Mouse (Mus musculus) thymus, adult 2 months (tissue): ENCODE measurements around the gene Amh. TPM values are rescaled to one million over a fixed set of nuclear protein-coding genes. Genes with fewer than 3 reads are reported as not detected.

Source experiments
- DNase-seq: peaks from one replicate; pipeline ENCODE4 v3.0.0; 2021
- H3K27ac ChIP-seq: fragments of 200-500 bp; 2 replicates; pipeline ENCODE4 v1.5.1; 2012; ENCODE audit warnings: low read length, control low read depth; ENCODE audit not compliant: control insufficient read depth, insufficient read depth
- H3K27me3 ChIP-seq: fragments of 200-500 bp; 2 replicates; pipeline ENCODE4 v1.6.1; 2012; ENCODE audit warnings: mild to moderate bottlenecking, low read length, moderate library complexity, mixed read lengths; ENCODE audit not compliant: control insufficient read depth, insufficient read depth
- H3K36me3 ChIP-seq: fragments of 200-500 bp; 2 replicates; pipeline ENCODE4 v1.6.1; 2012; ENCODE audit warnings: mild to moderate bottlenecking, low read length, moderate library complexity; ENCODE audit not compliant: control insufficient read depth, insufficient read depth
- H3K4me1 ChIP-seq: fragments of 200-500 bp; replicated peaks from 2 replicates; pipeline ENCODE4 v1.6.1; 2012; ENCODE audit warnings: low read length; ENCODE audit not compliant: control insufficient read depth, insufficient read depth
- H3K4me3 ChIP-seq: fragments of 200-500 bp; 2 replicates; pipeline ENCODE4 v1.5.1; 2012; ENCODE audit warnings: mild to moderate bottlenecking, low read length, control low read depth, moderate library complexity; ENCODE audit not compliant: control insufficient read depth, insufficient read depth
- CTCF ChIP-seq: fragments of 200-500 bp; IDR thresholded peaks from 2 replicates; pipeline ENCODE4 v1.5.1; 2012; ENCODE audit warnings: mild to moderate bottlenecking, control low read depth, low read length, moderate library complexity, borderline replicate concordance; ENCODE audit not compliant: control insufficient read depth, poor library complexity, insufficient read depth; ENCODE audit errors: extremely low read depth
- POLR2A ChIP-seq: fragments of 200-500 bp; IDR thresholded peaks from 2 replicates; pipeline ENCODE4 v1.6.1; 2012; ENCODE audit warnings: mild to moderate bottlenecking, low read length, control low read depth, moderate library complexity; ENCODE audit not compliant: control insufficient read depth, poor library complexity, insufficient read depth; ENCODE audit errors: extremely low read depth
- WGBS: fragments of 180-500 bp; shearing (Covaris S2); methylation state at CpG from one replicate; pipeline ENCODE4 v1.1.7; 2018; 5-methylcytosine and 5-hydroxymethylcytosine counted together
- polyA plus RNA-seq: library from polyadenylated mRNA; depleted of rRNA; stranded (reverse); fragments of >200 nt; gene quantifications from 2 replicates; pipeline ENCODE4 v1.2.3, GENCODE M21; 2012

The Amh gene
- polyA plus RNA-seq, 1 experiment, result 8.8 TPM

DNA sequence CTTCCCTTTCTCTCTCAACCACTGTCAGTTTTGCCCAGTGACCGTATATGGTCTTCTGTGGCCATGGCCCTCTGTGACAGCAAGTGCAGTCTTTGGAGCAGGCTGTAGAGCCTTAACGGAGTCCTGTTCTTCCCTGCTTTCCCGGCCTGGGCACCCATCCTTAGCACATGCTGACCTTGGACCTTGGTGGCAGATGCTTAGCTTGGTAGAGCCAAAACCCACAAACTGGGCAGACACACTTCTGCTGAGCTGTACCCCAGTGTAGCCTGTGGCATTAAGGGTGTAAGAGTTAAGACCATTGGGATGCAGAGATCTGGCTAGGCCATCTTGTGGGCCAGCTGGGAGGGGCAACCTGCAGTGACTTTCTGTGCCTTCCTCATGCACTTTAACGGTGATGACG lies 31.2 kb upstream of the Amh start:
- TF ChIP-seq POLR2A (no peak), CTCF (no peak)
- no peaks in the 10 kb centered on the region for H3K4me1 ChIP-seq
- peaks cover 65% of the 10 kb centered on the region for H3K36me3 ChIP-seq
- WGBS, result 94% methylated on average over 5 of the region's 5 CpGs
- H3K27ac ChIP-seq, result no peak overlapping the region
- no peaks in the 10 kb centered on the region for H3K27me3 ChIP-seq
- DNase-seq, result no peak
- no peak overlapping the region for H3K4me3 ChIP-seq

- H3K27ac ChIP-seq, result no peak overlapping the region
- H3K27me3 ChIP-seq, result no peaks in the 10 kb centered on the region
- TF ChIP-seq CTCF (peak; percentile 84; the same call in 1 of the 2 replicates), POLR2A (no peak)
- H3K4me3 ChIP-seq, result no peak overlapping the region
- H3K36me3 ChIP-seq, result peaks cover 67% of the 10 kb centered on the region
- no peaks in the 10 kb centered on the region for H3K4me1 ChIP-seq
- WGBS, result 58% methylated on average over 2 of the region's 2 CpGs
- DNase-seq, result peak; percentile 65
Observed at GRCm38 (mm10) chr10:80774549-80774948, 30.5 kb upstream of the Amh start.

DNA sequence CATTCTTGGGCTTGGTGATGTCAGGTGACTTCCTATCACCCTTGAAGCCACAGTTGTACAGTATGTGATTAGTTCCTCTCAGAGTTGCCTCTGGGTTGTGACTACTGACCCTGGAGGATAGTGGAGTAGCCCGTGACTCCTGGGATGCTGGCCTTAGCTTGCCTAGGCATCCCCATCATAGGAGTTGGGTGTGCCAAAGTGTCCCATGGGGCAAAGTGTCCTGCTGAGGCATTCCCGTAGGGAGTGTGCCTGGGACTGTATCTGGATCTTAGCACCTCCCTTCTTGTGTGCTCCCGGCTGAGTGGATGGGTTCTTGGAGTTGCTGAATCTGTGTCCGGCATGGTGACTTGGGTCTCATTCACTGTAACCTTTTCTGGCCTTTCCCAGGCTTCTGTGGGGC lies 30.1 kb upstream of the Amh start:
- Histone ChIP-seq H3K27me3 (no peaks in the 10 kb centered on the region), H3K4me3 (no peak overlapping the region), H3K36me3 (peaks cover 62% of the 10 kb centered on the region), H3K27ac (no peak overlapping the region), H3K4me1 (no peaks in the 10 kb centered on the region)
- WGBS, result 91% methylated on average over 4 of the region's 4 CpGs
- no peak for DNase-seq
- no peak for TF ChIP-seq CTCF
- TF ChIP-seq POLR2A, result no peak

- Histone ChIP-seq H3K27me3 (no peaks in the 10 kb centered on the region), H3K36me3 (peaks cover 62% of the 10 kb centered on the region), H3K4me3 (no peak overlapping the region), H3K4me1 (no peaks in the 10 kb centered on the region), H3K27ac (no peak overlapping the region)
- DNase-seq, result no peak
- 96% methylated on average over 4 of the region's 4 CpGs for WGBS
- no peak for TF ChIP-seq POLR2A
- TF ChIP-seq CTCF, result no peak
Observed at GRCm38 (mm10) chr10:80775731-80776130, 29.3 kb upstream of the Amh start.

- no peaks in the 10 kb centered on the region for H3K27me3 ChIP-seq
- no peaks in the 10 kb centered on the region for H3K4me1 ChIP-seq
- H3K27ac ChIP-seq, result no peak overlapping the region
- TF ChIP-seq POLR2A, result no peak
- TF ChIP-seq CTCF, result no peak
- no peak for DNase-seq
- 95% methylated on average over 6 of the region's 6 CpGs for WGBS
- H3K36me3 ChIP-seq, result peaks cover 55% of the 10 kb centered on the region
- no peak overlapping the region for H3K4me3 ChIP-seq
Observed at GRCm38 (mm10) chr10:80776358-80776869, 28.6 kb upstream of the Amh start.

- Histone ChIP-seq H3K4me1 (no peaks in the 10 kb centered on the region), H3K36me3 (peaks cover 50% of the 10 kb centered on the region)
Observed at GRCm38 (mm10) chr10:80777123-80777522, 27.9 kb upstream of the Amh start.

DNA sequence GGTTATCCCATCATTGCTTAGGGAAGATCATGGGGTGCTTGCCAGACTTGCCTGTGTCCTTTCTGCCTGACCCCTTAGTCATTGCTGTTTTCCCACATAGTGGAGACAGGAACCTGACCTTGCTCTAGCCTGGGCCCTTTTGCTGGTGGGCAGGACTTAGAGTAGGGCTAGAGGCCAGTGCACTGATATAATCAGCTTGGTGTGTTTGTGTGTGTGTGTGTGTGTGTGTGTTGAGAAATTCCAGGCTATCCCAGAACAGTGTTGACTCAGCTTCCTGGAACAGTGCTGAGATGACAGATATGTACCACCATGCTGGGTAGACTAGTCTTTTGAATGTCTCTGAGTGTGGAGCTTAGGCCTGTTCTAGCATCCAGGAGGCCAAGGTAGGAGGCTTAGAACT lies 25.5 kb upstream of the Amh start:
- no peaks in the 10 kb centered on the region for H3K4me1 ChIP-seq
- peaks cover 53% of the 10 kb centered on the region for H3K36me3 ChIP-seq
- H3K4me3 ChIP-seq, result no peak overlapping the region
- no peak overlapping the region for H3K27ac ChIP-seq
- no peaks in the 10 kb centered on the region for H3K27me3 ChIP-seq
- TF ChIP-seq CTCF, result no peak
- TF ChIP-seq POLR2A, result no peak
- no peak for DNase-seq

More at GRCm38 (mm10) chr10:80777123-80777522, 27.9 kb upstream of the Amh start:
- DNase-seq, result no peak
- no peak overlapping the region for H3K27ac ChIP-seq
- no peak for TF ChIP-seq CTCF
- no peak for TF ChIP-seq POLR2A
- WGBS, result 98% methylated on average over 5 of the region's 5 CpGs
- H3K4me3 ChIP-seq, result no peak overlapping the region
- H3K27me3 ChIP-seq, result no peaks in the 10 kb centered on the region
